Mouse (Mus musculus) gastrocnemius, adult 18-20 months (tissue): ENCODE results near the gene Hadha. TPM values are rescaled to one million over a fixed set of nuclear protein-coding genes. Genes with fewer than 3 reads are reported as not detected.

Source experiments
- DNase-seq: peaks from one replicate; pipeline ENCODE4 v3.0.0; 2021; ENCODE audit warnings: low spot score
- microRNA-seq: library from miRNA; unstranded; fragments of <30 nt; microRNA quantifications from one replicate; pipeline ENCODE4 v1.2.0, GENCODE M21; 2021
- total RNA-seq, 2 experiments: library from RNA; stranded (reverse); gene quantifications; 2 replicates each; pipeline ENCODE4 v1.2.3; 2021

Gene Hadha
- total RNA-seq, 2 experiments from 2014 or later = 326 to 396 TPM

DNA sequence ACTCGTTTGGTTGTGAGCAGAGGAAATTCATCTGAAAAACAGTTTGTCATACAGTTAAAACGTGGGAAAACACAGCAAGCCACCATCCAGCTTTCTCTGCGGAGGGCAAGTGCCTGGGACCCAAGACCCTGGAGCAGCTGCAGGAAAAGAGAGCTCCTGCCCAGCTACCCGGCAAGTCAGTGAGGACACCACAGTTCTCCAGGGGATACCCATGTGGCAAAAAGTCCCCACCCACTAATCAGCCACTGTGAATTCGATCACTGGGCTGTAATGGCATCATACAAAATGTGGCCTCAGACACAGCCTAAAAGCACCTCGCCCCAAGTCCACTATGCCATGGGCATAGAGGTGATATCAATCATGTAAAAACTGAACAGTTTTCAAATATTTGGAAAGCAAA lies 83.3 kb downstream of the Hadha start:
- no peak for DNase-seq

Small RNA genes lying within 50 kb of the gene (microRNA-seq; reads per million reads assigned to microRNA genes)
- not detected for gene Mir1960

Other genes with a start within 250 kb of the Hadha start
- gene Il6, start 142.0 kb downstream of the Hadha start, total RNA-seq = under 1 TPM in 1 of 2 experiments, not detected in 1; 0.39 TPM
- gene Tyms, start 81.5 kb downstream of the Hadha start, total RNA-seq = 1 to 10 TPM in 1 of 2 experiments, under 1 TPM in 1; 0.39 to 2.2 TPM
- not detected for gene Garem2, start 50.0 kb downstream of the Hadha start, total RNA-seq
- not detected for gene 3110082J24Rik, start 49.1 kb downstream of the Hadha start, total RNA-seq
- 100 to 1,000 TPM; 403 to 518 TPM for gene Hadhb, start 86 bp upstream of the Hadha start, total RNA-seq
- not detected for gene Adgrf3, start 50.6 kb upstream of the Hadha start, total RNA-seq
- 1 to 10 TPM; 8.3 to 9.1 TPM for gene Selenoi, start 77.4 kb upstream of the Hadha start, total RNA-seq
- not detected for gene Drc1, start 126.2 kb upstream of the Hadha start, total RNA-seq